Mouse (Mus musculus) heart, adult 2 months (tissue): ENCODE results near the gene S1pr5.

Experiments used
- CTCF ChIP-seq: fragments of 200-600 bp; IDR thresholded peaks from 2 replicates; pipeline ENCODE4 v1.8.1; 2022; ENCODE audit warnings: antibody characterized with exemption, mild to moderate bottlenecking, moderate library complexity
- EP300 ChIP-seq: fragments of 200-500 bp; IDR thresholded peaks from 2 replicates; pipeline ENCODE4 v1.6.1; 2011; ENCODE audit warnings: low read depth, low read length, control low read depth; ENCODE audit not compliant: insufficient read depth
- POLR2A ChIP-seq: fragments of 200-500 bp; IDR thresholded peaks from 2 replicates; pipeline ENCODE4 v1.6.1; 2011; ENCODE audit warnings: mild to moderate bottlenecking, low read depth, low read length, control low read depth; ENCODE audit not compliant: insufficient read depth

DNA sequence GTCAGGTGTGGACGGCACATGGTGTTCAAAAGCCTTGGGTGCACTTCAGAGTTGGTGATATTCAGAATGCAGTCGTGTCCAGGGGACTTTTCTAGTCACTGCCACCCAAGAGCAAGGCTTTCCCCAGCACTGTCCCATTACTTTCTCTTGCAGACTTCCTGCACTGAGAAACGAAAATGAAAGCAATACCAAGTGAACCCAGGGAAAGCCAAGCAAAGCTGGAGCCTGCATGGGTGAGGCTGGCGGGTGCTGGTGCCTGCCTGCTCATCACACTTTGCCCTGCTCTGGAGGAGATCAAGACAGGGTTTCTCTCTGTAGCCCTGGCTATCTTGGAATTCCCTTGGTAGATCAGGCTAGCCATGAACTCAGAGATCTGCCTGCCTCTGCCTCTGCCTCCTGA lies 12.9 kb downstream of the S1pr5 start:
- TF ChIP-seq EP300, result no peak
- no peak for TF ChIP-seq CTCF
- no peak for TF ChIP-seq POLR2A
